Mouse (Mus musculus): ENCODE data around the gene Plekha7. TPM values are rescaled to one million over a fixed set of nuclear protein-coding genes. Genes with fewer than 3 reads are reported as not detected.
A peak's percentile ranks its signal among the peaks of the same experiment; 100 is the strongest.

Plekha7 gene
- polyA plus RNA-seq, 1 experiment from 2014 or later, result 8.8 TPM

DNA sequence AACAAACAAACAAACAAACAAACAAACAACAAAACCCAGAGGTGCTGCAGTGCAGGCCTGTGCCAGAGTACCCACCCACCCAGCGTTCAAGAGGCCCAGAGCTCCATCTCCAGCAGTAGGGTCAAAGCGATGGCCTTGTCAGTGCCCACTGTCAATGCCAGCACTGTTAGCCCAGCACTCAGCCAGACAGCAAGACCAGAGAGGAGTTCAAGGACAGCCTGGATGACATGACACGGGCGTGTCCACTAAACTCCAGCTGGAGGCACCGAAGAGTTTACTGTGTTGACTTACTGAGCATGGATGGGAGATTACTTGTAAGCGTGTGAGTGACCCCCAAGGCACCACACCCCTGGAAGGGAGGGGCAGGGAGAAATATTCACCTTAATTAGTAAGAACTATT, 81.9 kb downstream of the Plekha7 start:
- Histone ChIP-seq H3K27ac (ENCODE audit: low read depth, low read length) (no peak overlapping the region), H3K27me3 (ENCODE audit: control insufficient read depth, insufficient read depth, low read length) (no peaks in the 10 kb centered on the region), H3K4me3 (ENCODE audit: low read depth, low read length) (no peak overlapping the region), H3K4me2 (replicated peaks; ENCODE audit: low read depth, low read length) (no peak overlapping the region), H3K9me3 (ENCODE audit: control insufficient read depth, low read length) (no peaks in the 10 kb centered on the region), H3K9ac (ENCODE audit: low read depth, low read length) (no peak overlapping the region), H3K36me3 (ENCODE audit: control insufficient read depth, insufficient read depth, low read length) (no peaks in the 10 kb centered on the region), H3K4me1 (replicated peaks; ENCODE audit: control insufficient read depth, insufficient read depth, low read length) (peaks cover 3% of the 10 kb centered on the region; the same call in 1 of the 2 replicates)
- ATAC-seq (ENCODE audit: low FRiP score) (no peak), DNase-seq (ENCODE audit: low spot score) (no peak)
- WGBS, result 93% methylated on average over 6 of the region's 6 CpGs

DNA sequence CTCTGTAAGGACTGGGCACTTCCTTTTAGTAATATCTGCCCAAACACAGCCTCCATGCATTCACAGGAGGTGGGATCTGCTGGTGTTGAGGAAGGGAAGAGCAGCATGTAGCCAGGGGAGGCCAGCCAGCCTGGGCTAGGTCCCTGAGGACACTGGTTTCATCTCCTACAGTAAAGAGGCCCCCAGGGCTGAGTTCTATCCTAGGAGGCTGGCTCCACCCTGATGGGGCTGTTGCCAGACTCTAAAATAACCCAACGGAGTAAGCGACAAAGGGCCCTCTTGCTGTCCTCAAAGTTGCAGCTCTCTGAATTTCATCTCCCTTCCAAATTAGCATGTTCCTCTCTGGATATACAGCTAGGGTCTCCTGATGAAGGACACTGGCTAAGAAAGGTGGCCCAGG, 83.6 kb downstream of the Plekha7 start:
- no peak for DNase-seq (ENCODE audit: low spot score)
- H3K27ac ChIP-seq (ENCODE audit: low read depth, low read length), result no peak overlapping the region
- no peak overlapping the region for H3K9ac ChIP-seq (ENCODE audit: low read depth, low read length)
- no peaks in the 10 kb centered on the region for H3K27me3 ChIP-seq (ENCODE audit: control insufficient read depth, insufficient read depth, low read length)
- ATAC-seq (ENCODE audit: low FRiP score), result no peak
- no peaks in the 10 kb centered on the region for H3K36me3 ChIP-seq (ENCODE audit: control insufficient read depth, insufficient read depth, low read length)
- 88% methylated on average over 2 of the region's 2 CpGs for WGBS
- no peak overlapping the region for H3K4me2 ChIP-seq (replicated peaks; ENCODE audit: low read depth, low read length)
- no peak overlapping the region for H3K4me3 ChIP-seq (ENCODE audit: low read depth, low read length)
- peaks cover 3% of the 10 kb centered on the region; the same call in 1 of the 2 replicates for H3K4me1 ChIP-seq (replicated peaks; ENCODE audit: control insufficient read depth, insufficient read depth, low read length)
- no peaks in the 10 kb centered on the region for H3K9me3 ChIP-seq (ENCODE audit: control insufficient read depth, low read length)

DNA sequence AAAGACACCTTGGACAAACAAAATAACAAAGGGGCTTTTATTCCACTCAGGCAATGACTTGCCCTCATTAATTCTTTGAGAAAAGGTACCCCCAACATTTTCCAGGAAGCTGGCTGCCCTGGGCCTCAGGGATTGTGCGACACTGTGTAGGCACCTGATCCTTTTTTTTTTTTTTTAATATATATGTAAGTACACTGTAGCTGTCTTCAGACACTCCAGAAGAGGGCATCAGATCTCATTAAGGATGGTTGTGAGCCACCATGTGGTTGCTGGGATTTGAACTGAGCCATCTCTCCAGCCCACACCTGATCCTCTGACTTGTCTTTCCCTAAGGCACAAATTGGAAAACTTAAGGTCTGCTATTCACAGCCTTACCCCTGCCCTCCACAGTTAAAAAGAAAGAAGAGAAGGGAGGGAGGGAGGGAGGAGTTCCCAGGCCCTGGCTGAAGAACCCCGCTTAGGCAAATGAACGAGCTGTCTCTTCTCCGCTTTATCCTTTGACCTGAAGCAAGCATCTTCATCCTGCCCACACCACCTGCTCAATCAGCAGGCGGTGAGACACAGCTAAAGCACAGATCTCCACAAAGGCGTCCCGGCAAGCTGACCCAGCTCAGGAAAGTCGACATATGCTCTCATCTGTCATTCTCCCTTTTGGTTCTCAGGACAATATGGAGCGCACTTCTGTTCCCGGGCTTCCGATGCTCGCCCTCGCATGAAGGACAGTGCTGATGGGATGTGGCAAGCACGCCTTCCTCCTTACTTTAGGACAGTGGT, 85.0 kb downstream of the Plekha7 start:
- H3K27ac ChIP-seq (ENCODE audit: low read depth, low read length), result no peak overlapping the region
- DNase-seq (ENCODE audit: low spot score) (no peak), ATAC-seq (ENCODE audit: low FRiP score) (peak; percentile 19; the same call in 1 of the 2 replicates)
- H3K9me3 ChIP-seq (ENCODE audit: control insufficient read depth, low read length), result no peaks in the 10 kb centered on the region
- H3K4me1 ChIP-seq (replicated peaks; ENCODE audit: control insufficient read depth, insufficient read depth, low read length), result peaks cover 3% of the 10 kb centered on the region; the same call in 1 of the 2 replicates
- no peaks in the 10 kb centered on the region for H3K36me3 ChIP-seq (ENCODE audit: control insufficient read depth, insufficient read depth, low read length)
- 27% methylated on average over 14 of the region's 14 CpGs for WGBS
- H3K4me2 ChIP-seq (replicated peaks; ENCODE audit: low read depth, low read length), result no peak overlapping the region
- no peaks in the 10 kb centered on the region for H3K27me3 ChIP-seq (ENCODE audit: control insufficient read depth, insufficient read depth, low read length)
- H3K9ac ChIP-seq (ENCODE audit: low read depth, low read length), result no peak overlapping the region
- H3K4me3 ChIP-seq (ENCODE audit: low read depth, low read length), result no peak overlapping the region

GRCm38 (mm10) chr7:116222288-116223009, 85.7 kb downstream of the Plekha7 start:
- Histone ChIP-seq H3K27me3 (ENCODE audit: control insufficient read depth, insufficient read depth, low read length) (no peaks in the 10 kb centered on the region), H3K27ac (ENCODE audit: low read depth, low read length) (no peak overlapping the region), H3K9me3 (ENCODE audit: control insufficient read depth, low read length) (no peaks in the 10 kb centered on the region), H3K4me2 (replicated peaks; ENCODE audit: low read depth, low read length) (no peak overlapping the region), H3K9ac (ENCODE audit: low read depth, low read length) (no peak overlapping the region), H3K4me1 (replicated peaks; ENCODE audit: control insufficient read depth, insufficient read depth, low read length) (peaks cover 3% of the 10 kb centered on the region; the same call in 1 of the 2 replicates), H3K36me3 (ENCODE audit: control insufficient read depth, insufficient read depth, low read length) (no peaks in the 10 kb centered on the region), H3K4me3 (ENCODE audit: low read depth, low read length) (no peak overlapping the region)
- 58% methylated on average over 8 of the region's 8 CpGs for WGBS
- no peak for ATAC-seq (ENCODE audit: low FRiP score)
- DNase-seq (ENCODE audit: low spot score), result no peak

DNA sequence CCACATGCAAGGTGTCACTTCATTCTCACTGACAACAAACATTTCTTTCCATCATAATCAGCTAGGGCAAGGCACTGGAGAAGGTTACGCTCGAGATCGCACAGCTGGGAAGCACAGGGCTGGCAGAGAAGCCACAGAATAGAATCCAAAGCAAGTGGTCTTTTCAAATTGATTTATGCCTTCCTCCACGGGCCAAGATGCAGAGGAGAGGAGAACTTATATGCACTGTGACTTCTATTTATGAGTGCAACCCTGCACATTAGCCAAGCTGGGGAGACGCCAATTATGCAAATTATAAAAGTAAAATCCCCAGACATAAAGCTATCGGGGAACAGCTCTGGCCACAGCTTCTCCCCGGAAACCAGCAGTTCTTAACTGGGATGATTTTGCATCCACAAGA, 86.3 kb downstream of the Plekha7 start:
- no peak overlapping the region for H3K9ac ChIP-seq (ENCODE audit: low read depth, low read length)
- H3K4me3 ChIP-seq (ENCODE audit: low read depth, low read length), result no peak overlapping the region
- H3K4me2 ChIP-seq (replicated peaks; ENCODE audit: low read depth, low read length), result no peak overlapping the region
- H3K9me3 ChIP-seq (ENCODE audit: control insufficient read depth, low read length), result no peaks in the 10 kb centered on the region
- no peaks in the 10 kb centered on the region for H3K36me3 ChIP-seq (ENCODE audit: control insufficient read depth, insufficient read depth, low read length)
- no peaks in the 10 kb centered on the region for H3K27me3 ChIP-seq (ENCODE audit: control insufficient read depth, insufficient read depth, low read length)
- 65% methylated on average over 7 of the region's 7 CpGs for WGBS
- H3K27ac ChIP-seq (ENCODE audit: low read depth, low read length), result no peak overlapping the region
- H3K4me1 ChIP-seq (replicated peaks; ENCODE audit: control insufficient read depth, insufficient read depth, low read length), result peaks cover 3% of the 10 kb centered on the region; the same call in 1 of the 2 replicates
- ATAC-seq (ENCODE audit: low FRiP score) (no peak), DNase-seq (ENCODE audit: low spot score) (no peak)

DNA sequence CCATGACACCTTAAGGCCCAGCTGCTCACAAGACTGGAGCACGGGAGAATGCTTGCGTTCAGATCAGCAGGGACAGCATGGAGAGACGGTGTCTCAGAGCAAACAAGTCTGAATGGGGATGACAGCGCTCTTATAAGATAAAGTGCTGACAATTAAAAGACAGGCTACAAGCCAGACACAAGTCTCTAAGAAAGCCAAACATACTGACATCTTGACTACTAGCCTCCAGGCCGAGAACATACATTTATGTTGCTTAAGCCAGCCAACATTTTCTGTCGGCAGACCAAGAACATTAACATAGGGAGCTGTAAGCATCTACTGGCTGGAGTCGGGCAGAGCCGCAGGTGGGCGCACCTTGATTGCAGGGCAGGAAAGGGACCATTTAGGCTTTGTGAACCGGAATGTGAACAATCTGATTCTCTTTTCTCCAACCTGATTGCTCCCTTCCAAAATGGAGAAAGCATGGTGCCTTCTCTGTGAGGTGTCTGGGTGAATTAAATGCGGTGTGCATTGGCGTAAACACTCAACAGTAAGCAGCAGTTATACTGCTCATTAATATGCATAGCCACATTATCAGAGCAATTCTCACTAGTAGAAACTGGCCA, 88.0 kb downstream of the Plekha7 start:
- WGBS, result 90% methylated on average over 12 of the region's 12 CpGs
- DNase-seq (ENCODE audit: low spot score), result no peak
- Histone ChIP-seq H3K9me3 (ENCODE audit: control insufficient read depth, low read length) (no peaks in the 10 kb centered on the region), H3K4me2 (replicated peaks; ENCODE audit: low read depth, low read length) (no peak overlapping the region), H3K4me1 (replicated peaks; ENCODE audit: control insufficient read depth, insufficient read depth, low read length) (peaks cover 3% of the 10 kb centered on the region; the same call in 1 of the 2 replicates), H3K27me3 (ENCODE audit: control insufficient read depth, insufficient read depth, low read length) (no peaks in the 10 kb centered on the region), H3K27ac (ENCODE audit: low read depth, low read length) (no peak overlapping the region), H3K36me3 (ENCODE audit: control insufficient read depth, insufficient read depth, low read length) (no peaks in the 10 kb centered on the region), H3K9ac (ENCODE audit: low read depth, low read length) (no peak overlapping the region), H3K4me3 (ENCODE audit: low read depth, low read length) (no peak overlapping the region)
- ATAC-seq (ENCODE audit: low FRiP score), result no peak

DNA sequence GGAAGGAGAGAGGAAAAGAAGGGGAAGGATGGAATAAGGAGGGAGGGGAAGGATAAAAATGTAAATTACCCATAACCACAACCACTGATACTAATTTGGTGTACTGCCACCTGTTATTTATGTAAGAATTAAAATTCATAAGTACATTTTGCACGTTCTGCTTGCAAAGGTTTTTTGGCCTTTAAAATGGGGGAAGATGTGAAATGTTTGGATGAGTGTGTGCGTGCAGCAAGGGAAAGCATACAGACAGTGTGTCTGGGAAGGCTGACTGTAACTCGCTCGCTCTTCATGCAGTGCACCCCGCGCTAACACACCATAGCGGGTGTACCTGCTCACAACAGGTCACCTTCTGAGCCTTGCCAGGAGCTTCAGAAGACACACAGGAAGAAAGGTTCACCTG, 90.4 kb downstream of the Plekha7 start:
- WGBS, result 97% methylated on average over 7 of the region's 7 CpGs
- ATAC-seq (ENCODE audit: low FRiP score) (no peak), DNase-seq (ENCODE audit: low spot score) (no peak)
- Histone ChIP-seq H3K27ac (ENCODE audit: low read depth, low read length) (no peak overlapping the region), H3K9ac (ENCODE audit: low read depth, low read length) (no peak overlapping the region), H3K36me3 (ENCODE audit: control insufficient read depth, insufficient read depth, low read length) (no peaks in the 10 kb centered on the region), H3K9me3 (ENCODE audit: control insufficient read depth, low read length) (no peaks in the 10 kb centered on the region), H3K4me3 (ENCODE audit: low read depth, low read length) (no peak overlapping the region), H3K27me3 (ENCODE audit: control insufficient read depth, insufficient read depth, low read length) (no peaks in the 10 kb centered on the region), H3K4me2 (replicated peaks; ENCODE audit: low read depth, low read length) (no peak overlapping the region), H3K4me1 (replicated peaks; ENCODE audit: control insufficient read depth, insufficient read depth, low read length) (peaks cover under 1% of the 10 kb centered on the region; the same call in 1 of the 2 replicates)

DNA sequence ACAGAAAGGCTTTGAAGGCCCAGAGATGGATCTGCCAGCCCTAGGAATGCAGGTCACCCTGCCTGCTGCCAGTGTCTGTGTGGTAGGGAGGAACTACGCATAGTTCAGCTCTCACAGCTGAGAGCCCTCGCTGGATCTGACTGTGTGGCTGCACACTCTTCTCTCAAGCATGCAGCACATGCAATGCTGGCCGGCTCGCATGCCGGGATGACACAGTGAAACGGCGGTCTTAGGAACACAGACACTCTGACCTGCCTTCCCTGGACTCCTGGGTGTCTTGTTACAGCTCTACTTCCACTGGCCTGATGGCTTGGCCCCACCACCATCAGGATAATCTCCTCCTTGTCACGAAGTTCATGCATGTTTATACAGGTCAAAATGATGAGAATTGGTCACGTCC, 96.3 kb downstream of the Plekha7 start:
- Histone ChIP-seq H3K36me3 (ENCODE audit: control insufficient read depth, insufficient read depth, low read length) (no peaks in the 10 kb centered on the region), H3K4me3 (ENCODE audit: low read depth, low read length) (no peak overlapping the region), H3K9me3 (ENCODE audit: control insufficient read depth, low read length) (no peaks in the 10 kb centered on the region), H3K4me1 (replicated peaks; ENCODE audit: control insufficient read depth, insufficient read depth, low read length) (peaks cover 13% of the 10 kb centered on the region), H3K4me2 (replicated peaks; ENCODE audit: low read depth, low read length) (no peak overlapping the region), H3K9ac (ENCODE audit: low read depth, low read length) (no peak overlapping the region), H3K27me3 (ENCODE audit: control insufficient read depth, insufficient read depth, low read length) (no peaks in the 10 kb centered on the region), H3K27ac (ENCODE audit: low read depth, low read length) (no peak overlapping the region)
- DNase-seq (ENCODE audit: low spot score), result no peak
- no peak for ATAC-seq (ENCODE audit: low FRiP score)
- WGBS, result 35% methylated on average over 9 of the region's 9 CpGs
